Mouse (Mus musculus): ENCODE results near the gene Ly6f. TPM values are rescaled to one million over a fixed set of nuclear protein-coding genes. Genes with fewer than 3 reads are reported as not detected.

Gene Ly6f
- total RNA-seq, 2 experiments from 2014 or later, result not detected

DNA sequence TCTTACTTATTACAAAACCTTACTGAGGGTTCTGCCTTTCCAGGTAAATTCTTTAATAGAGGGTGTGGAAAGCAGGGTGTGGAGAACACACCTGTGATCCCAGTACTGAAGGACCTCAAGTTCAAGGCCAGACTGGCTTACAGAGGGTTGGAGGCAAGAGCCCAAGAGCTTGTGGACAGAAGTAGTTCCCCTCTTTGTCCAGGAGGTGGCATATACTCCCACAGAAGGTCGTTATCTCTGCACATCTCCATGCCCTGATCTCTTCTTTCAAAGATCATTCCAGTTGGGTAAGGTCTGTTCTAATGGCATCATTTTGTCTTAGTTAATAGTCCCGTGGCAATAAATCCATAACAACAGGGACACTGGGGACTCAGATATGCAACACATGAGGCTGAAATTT, 49.0 kb downstream of the Ly6f start:
- no peak for DNase-seq (ENCODE audit: low spot score)

DNA sequence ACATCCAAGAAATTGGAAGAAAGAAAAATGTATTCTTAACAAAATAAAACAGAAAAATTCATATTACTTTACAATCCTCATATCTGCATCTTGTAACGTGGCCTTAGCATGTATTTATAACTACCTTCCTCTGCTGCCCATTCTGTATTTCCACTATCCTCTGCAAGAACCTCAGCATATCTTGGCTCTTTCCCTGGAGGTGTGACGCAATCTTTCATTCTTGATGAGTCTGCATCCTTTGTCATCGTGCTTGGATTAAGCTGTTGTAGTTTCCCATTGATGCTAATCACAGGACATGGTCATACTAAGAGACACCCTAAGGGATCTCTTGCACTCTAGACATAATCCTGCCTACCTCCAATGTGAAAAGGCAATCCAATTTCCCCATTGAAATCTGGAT, 50.4 kb downstream of the Ly6f start:
- no peak for DNase-seq (ENCODE audit: low spot score)

DNA sequence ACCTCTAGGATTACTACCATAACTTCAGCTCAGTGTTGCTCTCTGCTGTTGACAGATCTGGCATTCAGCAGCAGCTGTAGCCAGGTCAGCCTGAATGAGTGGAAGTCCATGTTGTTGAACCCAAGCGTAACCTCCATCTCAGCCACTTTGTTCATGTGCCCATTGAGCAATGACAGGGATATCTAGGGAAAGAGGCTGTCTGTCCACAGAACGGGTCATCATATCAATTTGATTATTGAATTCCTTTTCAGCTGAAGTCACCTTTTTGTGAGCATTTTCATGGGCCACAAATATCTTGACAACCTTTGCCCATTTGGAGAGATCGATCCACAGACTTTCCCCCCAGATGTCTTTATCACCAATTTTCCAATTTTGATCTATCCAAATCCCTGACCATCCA, 51.9 kb downstream of the Ly6f start:
- no peak for DNase-seq (ENCODE audit: low spot score)

Other genes with a start within 250 kb of the Ly6f start
- 100 to 1,000 TPM in 1 of 2 experiments, 10 to 100 TPM in 1; 84.4 to 104 TPM for gene Ly6c1, start 219.6 kb upstream of the Ly6f start, total RNA-seq (2021)
- 1 to 10 TPM; 3.5 to 4.2 TPM for gene Ly6c2, start 156.5 kb upstream of the Ly6f start, total RNA-seq (2021)
- gene Ly6g, start 113.2 kb upstream of the Ly6f start, total RNA-seq (2021), result not detected
- not detected for gene BC025446, start 52.0 kb upstream of the Ly6f start, total RNA-seq (2021)

All from gastrocnemius, adult 18-20 months (tissue).